Mouse (Mus musculus) midbrain, embryonic 11.5 days (tissue): Measurements from ENCODE around the gene Btbd11. TPM values are rescaled to one million over a fixed set of nuclear protein-coding genes. Genes with fewer than 3 reads are reported as not detected.
"Not testable (repeated sequence)": the region's sequence is repeated elsewhere in the genome, so short reads cannot be mapped to it uniquely, and the experiment has no call there.

Source experiments
- ATAC-seq: fragments of 200-750 bp; cut with Nextera tagmentation; 2 replicates; pipeline ENCODE4 v1.8.0; 2017; ENCODE audit warnings: moderate TSS enrichment, moderate library complexity; ENCODE audit not compliant: low FRiP score
- DNase-seq: peaks from one replicate; pipeline ENCODE4 v3.0.0; 2015; ENCODE audit warnings: low spot score; ENCODE audit errors: missing footprints
- H3K27ac ChIP-seq: fragments of 300-500 bp; sonication (generic); 2 replicates; pipeline ENCODE4 v1.5.1; 2014; ENCODE audit warnings: low read depth, low read length
- H3K27me3 ChIP-seq: fragments of 300-500 bp; sonication (generic); 2 replicates; pipeline ENCODE4 v1.6.1; 2014; ENCODE audit warnings: mild to moderate bottlenecking, low read length, moderate library complexity, mixed read lengths; ENCODE audit not compliant: control insufficient read depth, insufficient read depth
- H3K36me3 ChIP-seq: fragments of 300-500 bp; sonication (generic); 2 replicates; pipeline ENCODE4 v1.6.1; 2014; ENCODE audit warnings: mild to moderate bottlenecking, low read length, moderate library complexity, mixed read lengths; ENCODE audit not compliant: control insufficient read depth, insufficient read depth
- H3K4me1 ChIP-seq: fragments of 300-500 bp; sonication (generic); 2 replicates; pipeline ENCODE4 v1.6.1; 2014; ENCODE audit warnings: low read length; ENCODE audit not compliant: control insufficient read depth, insufficient read depth
- H3K4me2 ChIP-seq: fragments of 300-500 bp; sonication (generic); 2 replicates; pipeline ENCODE4 v1.6.1; 2014; ENCODE audit warnings: mild to moderate bottlenecking, moderate library complexity
- H3K4me3 ChIP-seq: fragments of 300-500 bp; sonication (generic); 2 replicates; pipeline ENCODE4 v1.5.1; 2014; ENCODE audit warnings: low read depth, low read length
- H3K9ac ChIP-seq: fragments of 300-500 bp; sonication (generic); 2 replicates; pipeline ENCODE4 v1.6.1; 2014; ENCODE audit warnings: low read length
- H3K9me3 ChIP-seq: fragments of 300-500 bp; sonication (generic); 2 replicates; pipeline ENCODE4 v1.6.1; 2016; ENCODE audit warnings: low read length; ENCODE audit not compliant: control insufficient read depth
- WGBS: fragments of 180-500 bp; shearing (Covaris S2); extraction: QIAGEN DNeasy Blood & Tissue Kit; methylation state at CpG from one replicate; pipeline ENCODE4 v1.1.7; 2014; 5-methylcytosine and 5-hydroxymethylcytosine counted together
- polyA plus RNA-seq: library from polyadenylated mRNA; unstranded; fragments of >200 nt; fragmentation: Nextera tagmentation; extraction: Ambion mirVana; gene quantifications from 2 replicates; pipeline ENCODE4 v1.2.1, GENCODE M21; 2014

Gene Btbd11
- polyA plus RNA-seq, 1 experiment from 2014 or later = 8.2 TPM

DNA sequence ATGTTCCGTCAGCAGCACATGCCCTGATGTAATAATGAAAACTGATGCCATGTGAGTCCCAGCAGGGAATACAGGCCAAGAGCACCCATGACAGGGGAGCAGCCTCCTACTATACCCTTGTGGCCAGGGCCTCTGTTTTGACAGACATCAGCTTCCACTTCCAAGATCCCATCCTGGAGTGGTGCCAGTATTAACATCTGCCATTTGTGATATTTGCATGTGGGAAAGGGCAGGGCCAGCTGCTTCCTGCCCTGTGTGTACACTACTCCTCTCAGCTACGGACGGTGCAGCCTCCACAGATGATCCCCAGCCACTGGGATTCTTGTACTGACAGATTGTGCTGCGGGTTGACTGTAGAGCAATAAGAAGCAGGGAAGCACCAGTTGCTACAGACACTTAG lies 269.3 kb downstream of the Btbd11 start:
- 78% methylated on average over 4 of the region's 4 CpGs for WGBS
- no peak for DNase-seq
- H3K4me1 ChIP-seq = no peaks in the 10 kb centered on the region
- no peak overlapping the region for H3K4me3 ChIP-seq
- H3K9me3 ChIP-seq = no peaks in the 10 kb centered on the region
- no peaks in the 10 kb centered on the region for H3K27me3 ChIP-seq
- no peaks in the 10 kb centered on the region for H3K36me3 ChIP-seq
- no peak overlapping the region for H3K9ac ChIP-seq
- no peak overlapping the region for H3K4me2 ChIP-seq
- H3K27ac ChIP-seq = no peak overlapping the region
- ATAC-seq = no peak

DNA sequence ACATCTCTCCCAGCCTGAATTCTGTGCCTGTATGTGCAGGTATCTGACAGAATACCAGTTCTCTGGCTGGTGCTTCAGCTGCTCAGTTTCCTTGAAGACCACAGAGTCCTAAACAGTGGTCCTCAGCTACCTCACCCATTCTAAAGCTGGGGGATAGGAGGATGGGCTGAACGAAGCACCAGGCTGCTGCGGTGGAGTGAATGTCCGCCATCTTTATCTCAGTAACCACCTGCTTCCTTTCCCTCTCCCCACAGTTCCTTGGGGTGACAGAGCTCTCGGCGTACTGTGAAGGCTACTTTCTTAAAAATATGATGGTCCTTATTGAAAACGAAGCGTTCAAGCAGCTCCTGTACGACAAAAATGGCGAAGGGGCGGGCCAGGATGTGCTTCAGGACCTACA lies 271.3 kb downstream of the Btbd11 start:
- ATAC-seq (no peak), DNase-seq (no peak)
- Histone ChIP-seq H3K36me3 (no peaks in the 10 kb centered on the region), H3K27ac (no peak overlapping the region), H3K9ac (no peak overlapping the region), H3K4me1 (no peaks in the 10 kb centered on the region), H3K9me3 (no peaks in the 10 kb centered on the region), H3K4me2 (no peak overlapping the region), H3K4me3 (no peak overlapping the region), H3K27me3 (no peaks in the 10 kb centered on the region)
- WGBS = 88% methylated on average over 10 of the region's 10 CpGs

DNA sequence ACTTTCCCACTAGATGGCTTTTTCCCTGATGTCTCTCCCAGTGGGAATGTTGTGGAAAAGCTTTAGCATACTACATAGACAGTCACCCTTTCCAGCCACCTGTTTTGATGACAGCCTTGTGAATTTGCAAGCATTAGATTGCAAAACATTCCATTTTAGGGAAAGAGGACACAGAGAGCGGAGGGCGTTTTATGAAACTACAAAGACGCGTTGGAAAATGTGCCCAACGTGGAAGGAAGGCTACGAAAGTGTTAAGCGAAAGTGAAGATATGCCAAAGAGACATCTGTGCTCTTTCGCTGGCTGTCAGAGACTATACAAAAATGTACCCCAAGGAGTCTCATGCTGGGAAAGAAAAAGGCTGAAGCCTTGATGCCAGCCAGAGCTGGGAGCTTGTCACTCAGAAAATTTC lies 286.9 kb downstream of the Btbd11 start:
- no peak overlapping the region for H3K27ac ChIP-seq
- ATAC-seq (no peak), DNase-seq (no peak)
- no peak overlapping the region for H3K4me3 ChIP-seq
- no peaks in the 10 kb centered on the region for H3K4me1 ChIP-seq
- H3K9me3 ChIP-seq = no peaks in the 10 kb centered on the region
- no peak overlapping the region for H3K4me2 ChIP-seq
- no peaks in the 10 kb centered on the region for H3K27me3 ChIP-seq
- WGBS = 84% methylated on average over 8 of the region's 8 CpGs
- H3K36me3 ChIP-seq = no peaks in the 10 kb centered on the region
- H3K9ac ChIP-seq = no peak overlapping the region

DNA sequence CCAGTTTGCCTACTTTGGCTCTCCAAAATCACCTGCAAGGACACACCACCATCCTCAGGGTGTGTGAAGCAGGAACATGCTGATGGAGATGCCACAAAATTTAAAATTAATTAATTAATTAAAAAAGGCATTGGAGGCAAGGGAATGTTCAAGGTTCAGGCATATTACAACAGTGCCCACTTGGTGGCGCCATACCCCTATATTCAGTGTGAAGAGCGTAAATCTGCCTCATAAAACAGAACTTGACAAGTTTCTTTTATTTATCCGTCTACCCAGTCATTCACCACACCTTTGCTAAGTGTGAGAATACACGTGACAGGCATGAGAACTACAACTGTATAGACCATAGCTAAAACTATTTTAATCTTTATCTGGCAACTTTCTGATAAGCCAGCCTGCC lies 292.0 kb downstream of the Btbd11 start:
- WGBS = 35% methylated on average over 4 of the region's 4 CpGs
- no peaks in the 10 kb centered on the region for H3K9me3 ChIP-seq
- H3K4me1 ChIP-seq = no peaks in the 10 kb centered on the region
- no peak overlapping the region for H3K9ac ChIP-seq
- no peak for ATAC-seq
- H3K36me3 ChIP-seq = no peaks in the 10 kb centered on the region
- no peaks in the 10 kb centered on the region for H3K27me3 ChIP-seq
- no peak overlapping the region for H3K4me3 ChIP-seq
- peak; percentile 88 for DNase-seq
- no peak overlapping the region for H3K27ac ChIP-seq
- no peak overlapping the region for H3K4me2 ChIP-seq

DNA sequence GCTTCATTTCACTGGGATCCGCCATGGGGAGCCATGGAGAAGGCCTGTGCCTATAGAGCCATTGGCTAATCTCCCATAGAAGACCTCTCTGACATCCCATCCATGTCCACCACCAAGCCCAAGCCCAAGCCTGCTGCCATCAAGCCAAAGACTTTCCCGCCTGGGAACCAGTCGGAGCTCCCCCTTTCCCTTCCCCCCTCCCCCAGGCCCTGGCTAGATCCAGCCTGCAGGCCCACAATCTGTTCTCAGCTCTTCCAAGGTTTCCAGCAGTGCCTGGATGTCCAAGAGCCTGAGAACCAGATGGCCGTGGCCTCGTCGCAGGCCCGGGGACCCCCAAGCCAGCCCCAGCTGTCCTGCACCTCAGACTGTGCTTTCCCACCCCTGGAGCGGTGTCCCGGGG lies 295.8 kb downstream of the Btbd11 start:
- 91% methylated on average over 9 of the region's 9 CpGs for WGBS
- ATAC-seq = no peak

DNA sequence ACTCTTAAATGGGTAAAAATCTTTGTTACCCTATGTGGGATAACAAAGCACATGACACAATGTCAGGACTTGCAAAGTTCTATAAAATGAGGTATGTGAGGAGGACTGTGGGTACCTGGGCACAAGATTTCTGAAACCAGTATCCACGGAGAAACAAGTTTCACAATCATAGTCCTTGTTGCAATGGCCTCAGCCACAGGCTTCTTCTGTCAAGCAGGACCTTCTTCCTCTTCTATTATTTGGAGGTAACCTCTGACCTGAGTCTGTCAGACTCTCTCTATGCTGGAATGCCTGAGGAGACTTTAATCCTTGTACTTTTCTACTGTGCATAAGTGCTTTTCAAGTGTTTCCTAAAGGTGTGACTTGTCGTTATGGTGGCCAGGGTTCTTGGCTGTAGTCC lies 307.8 kb downstream of the Btbd11 start:
- not testable (repeated sequence) for H3K4me1 ChIP-seq, H3K27me3 ChIP-seq, H3K36me3 ChIP-seq, H3K4me3 ChIP-seq, H3K9me3 ChIP-seq, H3K9ac ChIP-seq, H3K27ac ChIP-seq, H3K4me2 ChIP-seq, DNase-seq, ATAC-seq
- 81% methylated on average over 2 of the region's 2 CpGs for WGBS

More for the DNA sequence above, 295.8 kb downstream of the Btbd11 start:
- Histone ChIP-seq H3K4me1 (no peaks in the 10 kb centered on the region), H3K4me3 (no peak overlapping the region), H3K9me3 (no peaks in the 10 kb centered on the region), H3K27ac (no peak overlapping the region), H3K36me3 (no peaks in the 10 kb centered on the region), H3K9ac (no peak overlapping the region), H3K27me3 (no peaks in the 10 kb centered on the region), H3K4me2 (no peak overlapping the region)
- no peak for DNase-seq

DNA sequence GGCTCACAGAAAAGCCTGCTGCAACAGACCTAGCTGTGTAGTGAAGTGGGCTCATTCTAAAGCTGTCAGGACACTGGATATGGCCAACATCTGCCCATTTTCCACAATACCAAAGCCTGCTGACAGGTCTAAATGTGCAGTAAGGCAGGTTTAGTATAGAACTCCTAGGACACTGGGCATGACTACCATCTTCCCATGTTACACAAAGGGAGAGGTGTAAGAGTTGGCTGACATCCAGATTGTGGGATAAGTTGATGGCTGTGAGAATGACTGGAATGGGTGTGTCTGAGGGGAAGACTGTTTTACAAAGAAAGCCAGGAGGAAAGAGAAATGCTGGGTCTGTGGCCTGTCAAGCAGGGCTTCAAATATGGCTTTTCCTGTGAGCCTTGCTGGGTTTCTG lies 313.1 kb downstream of the Btbd11 start:
- Histone ChIP-seq H3K4me3 (no peak overlapping the region), H3K4me2 (no peak overlapping the region), H3K36me3 (no peaks in the 10 kb centered on the region), H3K4me1 (no peaks in the 10 kb centered on the region), H3K9me3 (no peaks in the 10 kb centered on the region), H3K9ac (no peak overlapping the region), H3K27ac (no peak overlapping the region), H3K27me3 (no peaks in the 10 kb centered on the region)
- ATAC-seq = no peak
- no peak for DNase-seq

DNA sequence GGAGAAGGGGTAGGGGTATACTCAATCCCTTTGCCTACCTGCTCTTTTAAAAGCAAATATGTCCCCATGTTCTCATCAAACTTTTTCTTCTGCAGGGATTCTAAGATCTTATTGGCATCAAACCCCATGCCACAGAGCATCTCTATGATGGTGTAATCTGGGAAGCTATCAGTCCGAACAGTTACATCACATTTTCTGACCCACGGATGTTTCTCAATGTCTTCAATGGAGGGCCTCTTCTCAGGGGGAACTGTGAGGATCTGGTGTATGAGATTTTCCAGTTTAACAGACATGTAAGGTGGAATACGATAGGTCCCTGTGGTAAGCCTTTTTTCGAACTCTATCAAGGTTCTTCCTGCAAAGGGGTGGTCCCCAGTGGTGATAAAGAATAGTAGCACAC lies 323.2 kb downstream of the Btbd11 start:
- DNase-seq, H3K27ac ChIP-seq, H3K4me2 ChIP-seq, H3K36me3 ChIP-seq, H3K9me3 ChIP-seq, H3K9ac ChIP-seq, ATAC-seq, H3K27me3 ChIP-seq, H3K4me1 ChIP-seq, H3K4me3 ChIP-seq: not testable (repeated sequence)
- 93% methylated on average over 4 of the region's 4 CpGs for WGBS
